ENCODE assay signal across 8 mouse cellular contexts in the genomic region with DNA sequence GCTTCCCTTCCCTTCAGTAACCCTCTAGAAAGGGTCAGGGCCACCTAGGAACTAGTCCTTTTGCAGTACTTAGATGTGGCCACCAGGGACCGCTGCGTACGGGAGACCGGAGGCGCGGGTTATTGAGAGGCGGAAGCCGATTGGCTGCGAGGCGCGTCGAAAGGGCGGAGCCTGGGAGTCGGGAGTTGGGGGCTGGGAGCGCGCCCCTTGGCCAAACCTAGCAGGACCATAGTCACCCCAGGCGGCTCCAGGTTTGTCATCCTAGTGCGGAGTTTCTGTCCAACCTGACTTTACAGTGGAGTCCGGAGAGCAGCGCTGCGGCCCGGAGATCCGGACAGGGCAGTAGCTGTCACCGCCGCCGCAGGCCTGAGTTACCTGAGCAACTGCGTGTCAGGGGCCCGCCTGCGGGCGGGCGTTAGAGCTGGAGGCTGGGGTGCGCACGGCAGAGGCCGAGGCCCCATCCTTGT. TPM values are rescaled to one million over a fixed set of nuclear protein-coding genes. Genes with fewer than 3 reads are reported as not detected.
A peak's percentile ranks its signal among the peaks of the same experiment; 100 is the strongest.
DNase-seq lines count a peak whose midpoint lies in the region; ATAC-seq and TF ChIP-seq lines count a peak whose summit lies in the region.

No protein-coding gene starts in this region.

- peak; percentile 98 for DNase-seq in A20 (ENCODE audit: low read depth, low spot score)
- DNase-seq in embryonic facial prominence, embryonic 14.5 days (ENCODE audit: low spot score): peak; percentile 96
- DNase-seq in heart, adult 8-10 months (ENCODE audit: low spot score): peak; percentile 95
- DNase-seq in kidney, adult 9 months: peak; percentile 95
- peak; percentile 91 to 95 for DNase-seq in spleen, adult 18-20 months

- H3K27ac ChIP-seq in bone marrow, adult 2 months (ENCODE audit: control insufficient read depth, insufficient read depth, low read depth, low read length, poor library complexity): peak overlapping the region; percentile 97
- 0 out of 2 replicates have a peak overlapping the region, but pooled peaks have one; percentile 55 for H3K27ac ChIP-seq in embryonic facial prominence, embryonic 14.5 days (replicated peaks; ENCODE audit: low read depth, low read length)
- peak overlapping the region; percentile 65; the same call in 1 of the 2 replicates for H3K27ac ChIP-seq in limb, embryonic 13.5 days
- H3K27ac ChIP-seq in midbrain, embryonic 15.5 days: peak overlapping the region; percentile 43; the same call in 1 of the 2 replicates

- TF ChIP-seq CTCF in bone marrow, adult 2 months (IDR thresholded peaks at IDR 0.05; ENCODE audit: control insufficient read depth, insufficient read depth, low read length): peak; percentile 82

- no peaks in the 10 kb centered on the region for H3K36me3 ChIP-seq in embryonic facial prominence, embryonic 14.5 days (ENCODE audit: control insufficient read depth, insufficient read depth, low read length)
- H3K36me3 ChIP-seq in limb, embryonic 13.5 days: no peaks in the 10 kb centered on the region
- H3K36me3 ChIP-seq in midbrain, embryonic 15.5 days (replicated peaks): no peaks in the 10 kb centered on the region

- H3K4me1 ChIP-seq in bone marrow, adult 2 months (ENCODE audit: control insufficient read depth, insufficient read depth, low read length): no peaks in the 10 kb centered on the region; the same call in 1 of the 2 replicates
- H3K4me1 ChIP-seq in embryonic facial prominence, embryonic 14.5 days (ENCODE audit: control insufficient read depth, insufficient read depth, low read length): peaks cover 21% of the 10 kb centered on the region
- peaks cover 11% of the 10 kb centered on the region for H3K4me1 ChIP-seq in limb, embryonic 13.5 days
- peaks cover 20% of the 10 kb centered on the region for H3K4me1 ChIP-seq in midbrain, embryonic 15.5 days

- H3K4me2 ChIP-seq in embryonic facial prominence, embryonic 14.5 days (ENCODE audit: low read depth, low read length): peak overlapping the region; percentile 91
- peak overlapping the region; percentile 92 for H3K4me2 ChIP-seq in limb, embryonic 13.5 days (replicated peaks)
- H3K4me2 ChIP-seq in midbrain, embryonic 15.5 days: peak overlapping the region; percentile 90

- H3K27me3 ChIP-seq in embryonic facial prominence, embryonic 14.5 days (replicated peaks; ENCODE audit: control insufficient read depth, insufficient read depth, low read length): no peaks in the 10 kb centered on the region
- no peaks in the 10 kb centered on the region for H3K27me3 ChIP-seq in limb, embryonic 13.5 days
- H3K27me3 ChIP-seq in midbrain, embryonic 15.5 days (replicated peaks): no peaks in the 10 kb centered on the region; the same call in 1 of the 2 replicates

- peak overlapping the region; percentile 86 for H3K4me3 ChIP-seq in bone marrow, adult 2 months (replicated peaks; ENCODE audit: control insufficient read depth, low read depth, low read length)
- peak overlapping the region; percentile 87 for H3K4me3 ChIP-seq in embryonic facial prominence, embryonic 14.5 days (ENCODE audit: low read depth, low read length)
- peak overlapping the region; percentile 81 for H3K4me3 ChIP-seq in limb, embryonic 13.5 days
- H3K4me3 ChIP-seq in midbrain, embryonic 15.5 days: peak overlapping the region; percentile 63

- peak; percentile 90 for ATAC-seq in embryonic facial prominence, embryonic 14.5 days (ENCODE audit: low read depth)
- ATAC-seq in limb, embryonic 13.5 days (ENCODE audit: low FRiP score, low read depth): peak; percentile 90
- ATAC-seq in midbrain, embryonic 15.5 days (replicated peaks): peak; percentile 93

- under 1% methylated on average over 34 of the region's 34 CpGs for WGBS in bone marrow, adult 2 months
- 0% methylated on average over 25 of the region's 34 CpGs for WGBS in embryonic facial prominence, embryonic 14.5 days
- WGBS in limb, embryonic 13.5 days: 0% methylated on average over 33 of the region's 34 CpGs
- under 1% methylated on average over 34 of the region's 34 CpGs for WGBS in midbrain, embryonic 15.5 days

- H3K9me3 ChIP-seq in embryonic facial prominence, embryonic 14.5 days (ENCODE audit: control insufficient read depth, low read length): no peaks in the 10 kb centered on the region
- no peaks in the 10 kb centered on the region for H3K9me3 ChIP-seq in limb, embryonic 13.5 days
- no peaks in the 10 kb centered on the region for H3K9me3 ChIP-seq in midbrain, embryonic 15.5 days

- no peak for TF ChIP-seq POLR2A in bone marrow, adult 2 months (IDR thresholded peaks at IDR 0.05; ENCODE audit: borderline replicate concordance, control insufficient read depth, low read depth, low read length)

- peak overlapping the region; percentile 73 for H3K9ac ChIP-seq in embryonic facial prominence, embryonic 14.5 days (ENCODE audit: low read depth, low read length)
- H3K9ac ChIP-seq in limb, embryonic 13.5 days: peak overlapping the region; percentile 82
- peak overlapping the region; percentile 46 for H3K9ac ChIP-seq in midbrain, embryonic 15.5 days

RNA-seq across cellular contexts. Expression of a gene that starts 0.5 kb away (rescaled TPM):
- polyA plus RNA-seq in bone marrow, adult 2 months (2011; ENCODE audit: insufficient read depth, insufficient read length, low replicate concordance, missing spikeins): 12.8 and 24.8 TPM in 2 replicates
- polyA plus RNA-seq in embryonic facial prominence, embryonic 14.5 days (2014; fragmentation: Nextera tagmentation; extraction: Ambion mirVana): 36.4 TPM in 2 replicates
- total RNA-seq in heart, adult 8-10 months (2022): 10 to 100 TPM; 21.9 to 25.1 (median 24.0) TPM
- 23.7 and 25.2 TPM in 2 replicates for polyA plus RNA-seq in limb, embryonic 13.5 days (2015; fragmentation: Nextera tagmentation; extraction: Ambion mirVana)
- 12.6 and 13.1 TPM in 2 replicates for polyA plus RNA-seq in midbrain, embryonic 15.5 days (2015; fragmentation: Nextera tagmentation; extraction: Ambion mirVana)

RNA-seq across cellular contexts. Expression of a gene that starts 11.3 kb away (rescaled TPM):
- polyA plus RNA-seq in bone marrow, adult 2 months (2011; ENCODE audit: insufficient read depth, insufficient read length, low replicate concordance, missing spikeins): 89.0 and 95.2 TPM in 2 replicates
- polyA plus RNA-seq in embryonic facial prominence, embryonic 14.5 days (2014; fragmentation: Nextera tagmentation; extraction: Ambion mirVana): 66.6 and 68.0 TPM in 2 replicates
- total RNA-seq in heart, adult 8-10 months (2022): 10 to 100 TPM; 17.5 to 20.1 (median 19.2) TPM
- 56.7 and 57.8 TPM in 2 replicates for polyA plus RNA-seq in limb, embryonic 13.5 days (2015; fragmentation: Nextera tagmentation; extraction: Ambion mirVana)
- polyA plus RNA-seq in midbrain, embryonic 15.5 days (2015; fragmentation: Nextera tagmentation; extraction: Ambion mirVana): 15.1 and 16.1 TPM in 2 replicates

RNA-seq across cellular contexts. Expression of a gene that starts 57.1 kb away (rescaled TPM):
- polyA plus RNA-seq in bone marrow, adult 2 months (2011; ENCODE audit: insufficient read depth, insufficient read length, low replicate concordance, missing spikeins): 6.9 and 24.4 TPM in 2 replicates
- polyA plus RNA-seq in embryonic facial prominence, embryonic 14.5 days (2014; fragmentation: Nextera tagmentation; extraction: Ambion mirVana): 80.8 and 81.1 TPM in 2 replicates
- 10 to 100 TPM; 62.6 to 83.1 (median 73.8) TPM for total RNA-seq in heart, adult 8-10 months (2022)
- 82.3 and 88.6 TPM in 2 replicates for polyA plus RNA-seq in limb, embryonic 13.5 days (2015; fragmentation: Nextera tagmentation; extraction: Ambion mirVana)
- 59.2 and 59.5 TPM in 2 replicates for polyA plus RNA-seq in midbrain, embryonic 15.5 days (2015; fragmentation: Nextera tagmentation; extraction: Ambion mirVana)

RNA-seq across cellular contexts. Expression of a gene that starts 57.2 kb away (rescaled TPM):
- polyA plus RNA-seq in bone marrow, adult 2 months (2011; ENCODE audit: insufficient read depth, insufficient read length, low replicate concordance, missing spikeins): 10.4 and 18.9 TPM in 2 replicates
- polyA plus RNA-seq in embryonic facial prominence, embryonic 14.5 days (2014; fragmentation: Nextera tagmentation; extraction: Ambion mirVana): 35.9 and 37.5 TPM in 2 replicates
- 10 to 100 TPM; 31.6 to 34.8 (median 32.8) TPM for total RNA-seq in heart, adult 8-10 months (2022)
- polyA plus RNA-seq in limb, embryonic 13.5 days (2015; fragmentation: Nextera tagmentation; extraction: Ambion mirVana): 38.2 and 42.9 TPM in 2 replicates
- 19.6 and 21.5 TPM in 2 replicates for polyA plus RNA-seq in midbrain, embryonic 15.5 days (2015; fragmentation: Nextera tagmentation; extraction: Ambion mirVana)

Comparison
In these comparisons a context has a peak if more than half of its experiments do, and no peak if none do; other contexts are left out.
1. Peak in every context shown above with its lines: DNase-seq, ATAC-seq, H3K4me3 ChIP-seq and H3K27ac ChIP-seq.
2. H3K27ac ChIP-seq: peak in every context shown above with its lines; median percentile 97 in bone marrow, adult 2 months; 65 in limb, embryonic 13.5 days; 55 in embryonic facial prominence, embryonic 14.5 days; 43 in midbrain, embryonic 15.5 days.